Mouse (Mus musculus) adrenal gland, postnatal 25 days (tissue): ENCODE measurements at regions not wholly inside any gene's neighbourhood (a gene's known extent, or its start where the extent isn't known, plus 50 kb on each side); places are given as distances from the start of the nearest gene placed in this dataset.

Experiments used
- DNase-seq: peaks from one replicate; pipeline ENCODE4 v3.0.0; 2021; ENCODE audit warnings: mixed read lengths

DNA sequence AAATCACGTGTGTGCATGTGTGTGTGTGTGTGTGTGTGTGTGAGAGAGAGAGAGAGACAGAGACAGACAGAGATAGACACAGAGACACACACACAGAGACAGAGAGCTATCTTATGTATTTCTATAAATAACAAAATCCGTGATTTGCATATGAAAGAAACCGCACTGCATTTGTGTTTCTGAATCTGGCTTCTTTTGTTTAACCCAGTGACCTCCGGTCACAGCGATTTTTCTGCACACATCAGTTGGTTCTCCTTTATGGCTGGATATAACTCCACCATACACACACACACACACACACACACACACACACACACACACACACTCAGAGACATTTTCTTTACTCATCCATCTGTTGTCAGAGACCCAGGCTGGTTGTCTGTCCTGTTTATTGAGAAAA is 58.2 kb upstream of the Lhx8 start:
- no peak for DNase-seq

- DNase-seq: no peak
These were observed 56.8 kb upstream of the Lhx8 start for GRCm38 (mm10) chr3:154387271-154387670.

DNA sequence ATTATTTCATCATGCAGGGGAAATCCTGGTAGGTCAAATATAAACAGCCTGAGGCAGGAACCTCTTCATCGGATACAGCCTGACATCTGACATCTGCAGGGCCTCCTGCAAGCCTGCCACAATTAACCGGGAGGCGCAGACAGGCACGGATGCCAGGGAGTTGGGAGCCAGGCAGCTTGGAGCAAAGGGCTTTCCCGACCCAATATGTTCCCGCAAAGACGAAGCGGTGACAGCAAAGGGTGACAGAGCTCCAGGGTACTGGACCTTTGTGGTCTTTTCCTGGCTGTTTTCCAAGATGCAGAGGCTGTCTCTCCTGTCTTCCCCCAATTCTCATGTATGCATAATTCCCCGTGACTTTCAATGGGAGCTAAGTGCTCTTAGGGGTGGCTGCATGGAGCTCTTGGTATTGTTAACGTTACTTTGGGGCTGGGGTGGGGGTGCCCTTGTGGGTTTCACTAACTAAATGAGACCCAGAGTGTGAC is 55.4 kb upstream of the Lhx8 start:
- no peak for DNase-seq

DNA sequence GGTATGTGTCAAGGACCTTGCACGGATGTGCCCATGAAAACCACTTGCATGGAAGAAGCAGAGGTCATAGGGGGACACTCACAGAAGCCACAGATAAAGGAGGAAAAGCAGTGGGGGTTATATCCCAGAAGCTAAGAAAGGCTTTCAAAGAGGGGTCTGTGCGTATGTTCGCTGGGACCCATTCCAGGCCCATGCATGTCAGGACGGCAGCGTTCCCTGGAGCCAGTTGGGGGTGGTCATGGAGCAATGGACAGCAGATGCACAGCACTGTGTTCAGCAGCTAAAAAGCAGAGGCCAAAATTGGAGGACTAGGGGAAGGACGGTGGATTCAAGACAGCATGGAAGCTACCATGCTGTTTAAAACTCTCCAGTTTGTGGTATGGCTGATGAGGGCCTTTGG is 52.4 kb upstream of the Lhx8 start:
- DNase-seq: no peak

DNA sequence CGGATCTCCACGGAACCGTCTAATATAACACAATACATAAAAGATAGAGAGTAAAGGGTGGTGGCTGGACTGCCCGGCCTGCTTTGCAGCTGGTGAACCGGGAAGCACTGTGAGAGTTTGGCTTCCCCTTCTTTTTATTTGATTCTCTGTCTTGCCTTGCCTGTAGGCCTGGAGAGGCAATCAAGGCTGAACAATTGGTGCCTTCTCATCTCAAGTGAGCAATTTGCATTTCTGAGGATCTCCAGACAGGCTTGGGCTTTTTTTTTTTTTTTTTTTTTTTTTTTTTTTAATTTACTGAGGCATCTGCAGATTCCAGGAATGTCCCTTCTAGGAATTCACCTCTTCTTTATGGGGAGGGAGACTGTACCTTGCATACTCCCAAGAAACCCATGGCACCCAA is 51.1 kb upstream of the Lhx8 start:
- no peak for DNase-seq
